Mouse (Mus musculus): Measurements from ENCODE around the gene Leap2. TPM values are rescaled to one million over a fixed set of nuclear protein-coding genes. Genes with fewer than 3 reads are reported as not detected.
A peak's percentile ranks its signal among the peaks of the same experiment; 100 is the strongest.

The Leap2 gene
- total and polyA plus RNA-seq, 3 experiments, result 0.24 TPM; not detected in 2

DNA sequence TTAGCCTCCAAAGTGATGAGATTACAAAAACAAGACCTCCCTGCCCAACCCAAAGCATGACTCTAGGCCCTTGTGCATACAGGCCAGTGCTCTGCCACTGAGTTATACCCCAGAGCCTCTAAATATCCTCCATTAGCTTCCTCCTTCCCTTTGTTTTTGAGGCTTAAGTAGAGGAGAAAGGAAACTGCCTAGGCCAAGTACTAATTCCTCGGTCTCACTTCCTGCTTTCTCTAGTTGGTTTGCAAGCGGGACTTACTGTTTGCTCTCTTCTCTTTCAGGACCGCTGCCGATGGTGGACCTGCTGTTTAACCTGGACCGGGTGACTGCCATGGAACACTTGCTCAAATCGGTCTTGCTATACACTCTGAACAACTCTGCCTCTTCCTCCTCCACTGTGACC, 13.4 kb upstream of the Leap2 start:
- TF ChIP-seq UBTF (IDR thresholded peaks at IDR 0.05; ENCODE audit: borderline replicate concordance, insufficient read depth, low read depth, low read length) (no peak), TCF12 (IDR thresholded peaks at IDR 0.05; ENCODE audit: low read depth, low read length) (no peak), KAT2A (conservative IDR thresholded peaks at IDR 0.05; ENCODE audit: low read depth, low read length) (no peak), ETS1 (IDR thresholded peaks at IDR 0.05; ENCODE audit: low read depth, low read length) (no peak)
- Histone ChIP-seq H3K79me2 (ENCODE audit: control insufficient read depth, insufficient read depth, low read length, poor library complexity) (no peaks in the 10 kb centered on the region), H3K36me3 (ENCODE audit: control insufficient read depth in 1 of 2, insufficient read depth in 2 of 2, low read length in 2 of 2) (peaks cover 0 to 24% of the 10 kb centered on the region in 2 experiments; a peak in 2 of 4 replicates), H3K9ac (ENCODE audit: control insufficient read depth, low read depth, low read length, poor library complexity, severe bottlenecking) (no peak overlapping the region), H3K9me3 (replicated peaks; ENCODE audit: insufficient read depth, low read length) (no peaks in the 10 kb centered on the region), H3K27me3 (ENCODE audit: control insufficient read depth in 1 of 2, insufficient read depth in 2 of 2, low read length in 2 of 2) (no peaks in the 10 kb centered on the region), H3K4me3 (ENCODE audit: control insufficient read depth in 1 of 2, insufficient read depth in 1 of 2, low read depth in 2 of 2, low read length in 2 of 2) (no peak overlapping the region), H3K27ac (ENCODE audit: control insufficient read depth, low read depth, low read length) (no peak overlapping the region), H3K4me1 (ENCODE audit: control insufficient read depth in 1 of 2, insufficient read depth in 2 of 2, low read length in 2 of 2) (peaks cover 8 to 26% of the 10 kb centered on the region in 2 experiments)
- no peak for DNase-seq (ENCODE audit: low read depth, low spot score)

DNA sequence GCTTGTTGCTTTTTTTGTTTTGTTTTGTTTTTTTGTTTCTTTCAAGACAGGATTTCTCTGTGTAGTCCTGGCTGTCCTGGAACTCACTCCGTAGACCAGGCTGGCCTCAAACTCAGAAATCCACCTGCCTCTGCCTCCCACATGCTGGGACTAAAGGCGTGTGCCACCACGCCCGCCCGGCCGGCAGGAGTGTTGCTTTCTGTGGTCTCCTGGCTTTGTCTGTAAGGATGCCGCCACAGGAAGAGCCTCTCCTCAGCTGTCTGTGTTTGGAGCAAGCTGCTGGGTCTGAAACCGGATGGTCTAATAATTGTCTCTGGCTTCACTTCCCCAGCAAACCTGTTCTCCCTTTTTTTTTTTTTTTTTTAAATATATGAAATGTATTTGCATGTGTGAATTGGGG, 12.5 kb upstream of the Leap2 start:
- H3K79me2 ChIP-seq (ENCODE audit: control insufficient read depth, insufficient read depth, low read length, poor library complexity), result peaks cover under 1% of the 10 kb centered on the region
- no peaks in the 10 kb centered on the region for H3K9me3 ChIP-seq (replicated peaks; ENCODE audit: insufficient read depth, low read length)
- H3K9ac ChIP-seq (ENCODE audit: control insufficient read depth, low read depth, low read length, poor library complexity, severe bottlenecking), result no peak overlapping the region
- no peak for DNase-seq (ENCODE audit: low read depth, low spot score)
- H3K27me3 ChIP-seq (ENCODE audit: control insufficient read depth in 1 of 2, insufficient read depth in 2 of 2, low read length in 2 of 2), result no peaks in the 10 kb centered on the region
- no peak overlapping the region for H3K4me3 ChIP-seq (ENCODE audit: control insufficient read depth in 1 of 2, insufficient read depth in 1 of 2, low read depth in 2 of 2, low read length in 2 of 2)
- no peak overlapping the region for H3K27ac ChIP-seq (ENCODE audit: control insufficient read depth, low read depth, low read length)
- TF ChIP-seq NELFE (IDR thresholded peaks at IDR 0.05; ENCODE audit: low read depth, low read length) (no peak), ZMIZ1 (IDR thresholded peaks at IDR 0.05; ENCODE audit: low read depth, low read length) (no peak), UBTF (IDR thresholded peaks at IDR 0.05; ENCODE audit: borderline replicate concordance, insufficient read depth, low read depth, low read length) (no peak), USF1 (IDR thresholded peaks at IDR 0.05; ENCODE audit: low read depth, low read length) (no peak), RAD21 (IDR thresholded peaks at IDR 0.05; ENCODE audit: low read depth, low read length) (no peak), MXI1 (IDR thresholded peaks at IDR 0.05; ENCODE audit: low read depth, low read length) (no peak), CHD2 (IDR thresholded peaks at IDR 0.05; ENCODE audit: low read length) (no peak), JUND (IDR thresholded peaks at IDR 0.05; ENCODE audit: low read depth, low read length) (no peak)
- H3K36me3 ChIP-seq (ENCODE audit: control insufficient read depth in 1 of 2, insufficient read depth in 2 of 2, low read length in 2 of 2), result peaks cover 0 to 23% of the 10 kb centered on the region in 2 experiments; a peak in 2 of 4 replicates
- peaks cover 8 to 23% of the 10 kb centered on the region in 2 experiments for H3K4me1 ChIP-seq (ENCODE audit: control insufficient read depth in 1 of 2, insufficient read depth in 2 of 2, low read length in 2 of 2)

DNA sequence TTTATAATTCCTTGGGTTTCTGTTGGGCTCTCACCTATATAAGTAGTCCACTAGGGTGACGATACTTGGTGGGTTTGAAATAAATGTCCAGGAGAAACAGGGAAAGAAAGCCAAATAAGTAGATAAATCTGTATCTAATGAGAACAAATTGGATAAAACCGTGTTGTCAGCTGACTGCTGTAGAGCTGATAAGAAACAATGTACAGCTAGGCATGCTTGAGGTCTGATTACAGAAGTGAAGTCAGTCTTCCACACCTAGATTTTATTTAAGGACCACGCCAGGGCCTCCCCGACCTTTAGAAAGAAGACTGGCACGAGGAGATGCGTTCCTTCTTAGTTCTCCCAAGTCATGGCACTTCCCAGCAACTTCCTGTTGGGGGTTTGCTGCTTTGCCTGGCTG, 10.1 kb upstream of the Leap2 start:
- no peak overlapping the region for H3K9ac ChIP-seq (ENCODE audit: control insufficient read depth, low read depth, low read length, poor library complexity, severe bottlenecking)
- H3K79me2 ChIP-seq (ENCODE audit: control insufficient read depth, insufficient read depth, low read length, poor library complexity), result peaks cover 14% of the 10 kb centered on the region
- H3K27ac ChIP-seq (ENCODE audit: control insufficient read depth, low read depth, low read length), result peak overlapping the region; percentile 24; the same call in 1 of the 2 replicates
- no peaks in the 10 kb centered on the region for H3K9me3 ChIP-seq (replicated peaks; ENCODE audit: insufficient read depth, low read length)
- H3K36me3 ChIP-seq (ENCODE audit: control insufficient read depth in 1 of 2, insufficient read depth in 2 of 2, low read length in 2 of 2), result peaks cover 7 to 30% of the 10 kb centered on the region in 2 experiments
- no peaks in the 10 kb centered on the region for H3K27me3 ChIP-seq (ENCODE audit: control insufficient read depth in 1 of 2, insufficient read depth in 2 of 2, low read length in 2 of 2)
- peaks cover 8 to 30% of the 10 kb centered on the region in 2 experiments for H3K4me1 ChIP-seq (ENCODE audit: control insufficient read depth in 1 of 2, insufficient read depth in 2 of 2, low read length in 2 of 2)
- H3K4me3 ChIP-seq (ENCODE audit: control insufficient read depth in 1 of 2, insufficient read depth in 1 of 2, low read depth in 2 of 2, low read length in 2 of 2), result no peak overlapping the region
- DNase-seq (ENCODE audit: low read depth, low spot score), result peak; percentile 66
- peak; percentile 96 for TF ChIP-seq RCOR1 (IDR thresholded peaks at IDR 0.05; ENCODE audit: low read depth, low read length)
- peak; percentile 59 for TF ChIP-seq TAL1 (IDR thresholded peaks at IDR 0.05; ENCODE audit: low read length)
- TF ChIP-seq ZC3H11A (IDR thresholded peaks at IDR 0.05; ENCODE audit: low read depth, low read length), result no peak
- TF ChIP-seq GATA1 (IDR thresholded peaks at IDR 0.05; ENCODE audit: low read depth, low read length), result peak; percentile 97
- TF ChIP-seq TCF12 (IDR thresholded peaks at IDR 0.05; ENCODE audit: low read depth, low read length), result peak; percentile 88
- TF ChIP-seq CHD2 (IDR thresholded peaks at IDR 0.05; ENCODE audit: low read length), result no peak
- peak; percentile 87 for TF ChIP-seq USF1 (IDR thresholded peaks at IDR 0.05; ENCODE audit: low read depth, low read length)
- no peak for TF ChIP-seq ZKSCAN1 (IDR thresholded peaks at IDR 0.05; ENCODE audit: low read depth, low read length)
- TF ChIP-seq ETS1 (IDR thresholded peaks at IDR 0.05; ENCODE audit: low read depth, low read length), result peak; percentile 95
- TF ChIP-seq KAT2A (conservative IDR thresholded peaks at IDR 0.05; ENCODE audit: low read depth, low read length), result no peak
- TF ChIP-seq USF2 (IDR thresholded peaks at IDR 0.05; ENCODE audit: borderline replicate concordance in 1 of 2, insufficient read depth in 1 of 2, low read depth in 1 of 2, low read length in 2 of 2), result 0 out of 4 replicates have a peak, but pooled peaks of 1 of the 2 experiments have one; percentile 18
- TF ChIP-seq HCFC1 (IDR thresholded peaks at IDR 0.05; ENCODE audit: low read depth, low read length), result no peak
- TF ChIP-seq SMC3 (IDR thresholded peaks at IDR 0.05; ENCODE audit: low read depth, low read length), result no peak
- no peak for TF ChIP-seq MEF2A (IDR thresholded peaks at IDR 0.05; ENCODE audit: extremely low read depth, insufficient replicate concordance, low read depth, low read length, poor library complexity, severe bottlenecking)
- TF ChIP-seq BHLHE40 (IDR thresholded peaks at IDR 0.05; ENCODE audit: borderline replicate concordance, low read depth, low read length), result peak; percentile 93
- TF ChIP-seq CHD1 (IDR thresholded peaks at IDR 0.05; ENCODE audit: low read depth, low read length), result no peak
- no peak for TF ChIP-seq ZMIZ1 (IDR thresholded peaks at IDR 0.05; ENCODE audit: low read depth, low read length)
- TF ChIP-seq UBTF (IDR thresholded peaks at IDR 0.05; ENCODE audit: borderline replicate concordance, insufficient read depth, low read depth, low read length), result no peak
- TF ChIP-seq RAD21 (IDR thresholded peaks at IDR 0.05; ENCODE audit: low read depth, low read length), result no peak
- 0 out of 2 replicates have a peak, but pooled peaks have one; percentile 15 for TF ChIP-seq ZNF384 (IDR thresholded peaks at IDR 0.05; ENCODE audit: low read depth, low read length)
